Mouse (Mus musculus): ENCODE data around the gene Ramac. TPM values are rescaled to one million over a fixed set of nuclear protein-coding genes. Genes with fewer than 3 reads are reported as not detected.
A peak's percentile ranks its signal among the peaks of the same experiment; 100 is the strongest.

Gene Ramac
- total and polyA plus RNA-seq, 3 experiments = 10.4 to 28.2 (median 25.3) TPM

- no peak for TF ChIP-seq POLR2A (IDR thresholded peaks at IDR 0.05; ENCODE audit: insufficient read depth, low read depth, low read length)
- no peak for TF ChIP-seq EP300 (IDR thresholded peaks at IDR 0.05; ENCODE audit: insufficient read depth, low read depth, low read length)
- TF ChIP-seq CTCF (IDR thresholded peaks at IDR 0.05) = no peak
- intact Hi-C loops (cut with DNase I) = no loop called here
- Histone ChIP-seq H3K27ac (no peak overlapping the region), H3K27me3 (ENCODE audit: control insufficient read depth, insufficient read depth, low read length) (no peaks in the 10 kb centered on the region), H3K79me2 (replicated peaks; ENCODE audit: control insufficient read depth, insufficient read depth, low read length) (no peaks in the 10 kb centered on the region), H3K36me3 (ENCODE audit: control insufficient read depth, insufficient read depth, low read length) (no peaks in the 10 kb centered on the region), H3K4me1 (ENCODE audit: control insufficient read depth, insufficient read depth, low read length) (no peaks in the 10 kb centered on the region), H3K9ac (ENCODE audit: low read depth, low read length) (no peak overlapping the region), H3K4me3 (no peak overlapping the region)
- 66% methylated on average over 9 of the region's 9 CpGs for WGBS
- no peak for DNase-seq
Observed at GRCm38 (mm10) chr7:81735300-81736048, 27.3 kb upstream of the Ramac start.

DNA sequence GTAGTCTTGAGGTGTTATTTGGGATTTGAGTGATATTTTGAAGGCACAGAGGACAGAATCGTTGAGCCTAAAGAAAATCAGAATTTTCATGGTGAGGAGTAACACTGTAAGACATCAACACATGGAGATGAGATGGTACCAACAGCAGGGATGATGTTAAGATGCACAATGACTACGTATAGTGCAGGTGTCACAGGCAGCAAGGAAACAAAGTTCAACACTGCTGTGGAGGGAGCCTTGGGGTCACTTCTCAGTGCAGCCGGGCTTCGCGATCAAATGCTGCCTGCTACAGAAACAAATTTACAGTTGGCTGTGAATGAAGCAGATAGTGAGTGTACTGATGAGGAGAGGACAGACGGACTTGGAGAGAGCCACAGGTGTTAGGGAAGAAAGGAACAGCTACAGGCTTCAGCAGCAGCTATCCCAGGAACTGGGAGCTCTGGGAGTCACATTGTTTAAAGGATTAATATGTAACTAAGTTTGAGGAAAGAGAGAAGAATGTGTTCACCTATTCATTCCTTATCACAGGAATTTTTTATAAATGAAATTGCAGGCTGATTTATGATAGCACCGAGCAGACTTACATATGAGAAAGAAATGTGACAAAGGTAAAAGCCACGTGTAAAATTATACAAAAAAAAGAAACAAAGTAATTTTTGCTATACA, 23.9 kb upstream of the Ramac start:
- TF ChIP-seq EP300 (IDR thresholded peaks at IDR 0.05; ENCODE audit: insufficient read depth, low read depth, low read length) (no peak), CTCF (IDR thresholded peaks at IDR 0.05) (no peak), POLR2A (IDR thresholded peaks at IDR 0.05; ENCODE audit: insufficient read depth, low read depth, low read length) (no peak)

GRCm38 (mm10) chr7:81740010-81740409, 22.7 kb upstream of the Ramac start:
- 82% methylated on average over 7 of the region's 7 CpGs for WGBS
- H3K36me3 ChIP-seq (ENCODE audit: control insufficient read depth, insufficient read depth, low read length) = no peaks in the 10 kb centered on the region
- H3K79me2 ChIP-seq (replicated peaks; ENCODE audit: control insufficient read depth, insufficient read depth, low read length) = no peaks in the 10 kb centered on the region
- no peaks in the 10 kb centered on the region for H3K4me1 ChIP-seq (ENCODE audit: control insufficient read depth, insufficient read depth, low read length)
- TF ChIP-seq POLR2A (IDR thresholded peaks at IDR 0.05; ENCODE audit: insufficient read depth, low read depth, low read length) (no peak), EP300 (IDR thresholded peaks at IDR 0.05; ENCODE audit: insufficient read depth, low read depth, low read length) (no peak), CTCF (IDR thresholded peaks at IDR 0.05) (no peak)
- no peak overlapping the region for H3K9ac ChIP-seq (ENCODE audit: low read depth, low read length)
- H3K27ac ChIP-seq = no peak overlapping the region
- intact Hi-C loops (cut with DNase I) = loop anchor here (5.0 to 10.0 kb wide), 4 partner anchors 58 to 345 kb away; no protein-coding TSS in a partner anchor
- no peaks in the 10 kb centered on the region for H3K27me3 ChIP-seq (ENCODE audit: control insufficient read depth, insufficient read depth, low read length)
- no peak for DNase-seq
- no peak overlapping the region for H3K4me3 ChIP-seq

More for the DNA sequence above, 23.9 kb upstream of the Ramac start:
- WGBS = 63% methylated on average over 8 of the region's 8 CpGs
- Histone ChIP-seq H3K36me3 (ENCODE audit: control insufficient read depth, insufficient read depth, low read length) (no peaks in the 10 kb centered on the region), H3K4me3 (no peak overlapping the region), H3K4me1 (ENCODE audit: control insufficient read depth, insufficient read depth, low read length) (no peaks in the 10 kb centered on the region), H3K9ac (ENCODE audit: low read depth, low read length) (no peak overlapping the region), H3K79me2 (replicated peaks; ENCODE audit: control insufficient read depth, insufficient read depth, low read length) (no peaks in the 10 kb centered on the region), H3K27me3 (ENCODE audit: control insufficient read depth, insufficient read depth, low read length) (no peaks in the 10 kb centered on the region), H3K27ac (no peak overlapping the region)
- intact Hi-C loops (cut with DNase I) = no loop called here
- DNase-seq = no peak

DNA sequence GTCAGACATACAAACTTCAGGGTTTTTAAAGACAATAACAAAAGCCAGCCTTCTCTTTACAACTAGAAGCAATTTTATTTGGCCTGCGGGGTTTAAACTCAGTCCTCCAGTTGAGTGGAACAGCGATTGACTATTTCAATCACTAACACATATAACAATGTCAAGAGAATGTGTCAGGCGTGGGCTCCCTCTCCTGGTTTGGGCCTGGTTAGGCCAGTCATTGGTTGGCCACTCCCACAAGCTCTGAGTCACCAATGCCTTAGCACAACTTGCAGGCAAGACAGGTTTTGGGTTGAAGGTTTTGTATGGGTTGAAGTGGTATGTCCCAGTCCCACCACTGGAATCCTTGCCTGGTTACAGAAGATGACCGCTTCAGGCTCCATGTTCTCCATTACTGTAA, 18.6 kb upstream of the Ramac start:
- Histone ChIP-seq H3K36me3 (ENCODE audit: control insufficient read depth, insufficient read depth, low read length) (no peaks in the 10 kb centered on the region), H3K4me1 (ENCODE audit: control insufficient read depth, insufficient read depth, low read length) (no peaks in the 10 kb centered on the region), H3K9ac (ENCODE audit: low read depth, low read length) (no peak overlapping the region), H3K79me2 (replicated peaks; ENCODE audit: control insufficient read depth, insufficient read depth, low read length) (no peaks in the 10 kb centered on the region), H3K27me3 (ENCODE audit: control insufficient read depth, insufficient read depth, low read length) (no peaks in the 10 kb centered on the region), H3K4me3 (no peak overlapping the region), H3K27ac (no peak overlapping the region)
- TF ChIP-seq POLR2A (IDR thresholded peaks at IDR 0.05; ENCODE audit: insufficient read depth, low read depth, low read length) (no peak), EP300 (IDR thresholded peaks at IDR 0.05; ENCODE audit: insufficient read depth, low read depth, low read length) (0 out of 2 replicates have a peak, but pooled peaks have one; percentile 70), CTCF (IDR thresholded peaks at IDR 0.05) (peak; percentile 73)
- DNase-seq = peak; percentile 26 to 40
- WGBS = 51% methylated on average over 4 of the region's 4 CpGs
- intact Hi-C loops (cut with DNase I) = loop anchor here (5.0 to 10.0 kb wide), 4 partner anchors 62 to 349 kb away; no protein-coding TSS in a partner anchor

GRCm38 (mm10) chr7:81747956-81748355, 14.8 kb upstream of the Ramac start:
- DNase-seq = no peak
- intact Hi-C loops (cut with DNase I) = loop anchor here (10.0 kb wide), 1 partner anchor 353 kb away; no protein-coding TSS in a partner anchor
- Histone ChIP-seq H3K4me3 (no peak overlapping the region), H3K79me2 (replicated peaks; ENCODE audit: control insufficient read depth, insufficient read depth, low read length) (no peaks in the 10 kb centered on the region), H3K9ac (ENCODE audit: low read depth, low read length) (no peak overlapping the region), H3K27ac (no peak overlapping the region), H3K4me1 (ENCODE audit: control insufficient read depth, insufficient read depth, low read length) (no peaks in the 10 kb centered on the region), H3K36me3 (ENCODE audit: control insufficient read depth, insufficient read depth, low read length) (no peaks in the 10 kb centered on the region), H3K27me3 (ENCODE audit: control insufficient read depth, insufficient read depth, low read length) (no peaks in the 10 kb centered on the region)
- TF ChIP-seq EP300 (IDR thresholded peaks at IDR 0.05; ENCODE audit: insufficient read depth, low read depth, low read length) = no peak
- no peak for TF ChIP-seq POLR2A (IDR thresholded peaks at IDR 0.05; ENCODE audit: insufficient read depth, low read depth, low read length)
- no peak for TF ChIP-seq CTCF (IDR thresholded peaks at IDR 0.05)
- WGBS = 79% methylated on average over 3 of the region's 3 CpGs

All from heart, adult 2 months (tissue).